Mouse (Mus musculus) MEL (cell line): ENCODE measurements around the gene Ndrg3. TPM values are rescaled to one million over a fixed set of nuclear protein-coding genes. Genes with fewer than 3 reads are reported as not detected.

Experiments used
- DNase-seq: peaks from one replicate; pipeline ENCODE4 v3.0.0; 2011; ENCODE audit warnings: low read depth, low spot score
- H3K27ac ChIP-seq: 2 replicates; pipeline ENCODE4 v1.5.1; 2012; ENCODE audit warnings: low read depth, mild to moderate bottlenecking, control low read depth, low read length, moderate library complexity; ENCODE audit not compliant: control insufficient read depth
- H3K27me3 ChIP-seq, 2 experiments: fragments of 150-350 bp in 1 of 2; sonication (generic) in 1 of 2; 2 replicates each; pipeline ENCODE4 v1.6.1; 2012; ENCODE audit warnings: low read length in 2 of 2, mild to moderate bottlenecking in 2 of 2, improper control_type of control experiment in 1 of 2, moderate library complexity in 1 of 2; ENCODE audit not compliant: insufficient read depth in 2 of 2, control insufficient read depth in 1 of 2
- H3K36me3 ChIP-seq, 2 experiments: 2 replicates each; pipeline ENCODE4 v1.6.1; 2012 to 2014; ENCODE audit warnings: low read length in 2 of 2, improper control_type of control experiment in 1 of 2, inconsistent platforms in 1 of 2, mild to moderate bottlenecking in 1 of 2; ENCODE audit not compliant: insufficient read depth in 2 of 2, control insufficient read depth in 1 of 2
- H3K4me1 ChIP-seq, 2 experiments: fragments of 150-350 bp in 1 of 2; sonication (generic) in 1 of 2; 2 replicates each; pipeline ENCODE4 v1.6.1; 2012; ENCODE audit warnings: low read length in 2 of 2, improper control_type of control experiment in 1 of 2, mild to moderate bottlenecking in 1 of 2; ENCODE audit not compliant: insufficient read depth in 2 of 2, control insufficient read depth in 1 of 2
- H3K4me3 ChIP-seq, 2 experiments: fragments of 150-350 bp in 1 of 2; sonication (generic) in 1 of 2; 2 replicates each; pipeline ENCODE4 v1.5.1; 2012; ENCODE audit warnings: low read depth in 2 of 2, low read length in 2 of 2, mild to moderate bottlenecking in 2 of 2, moderate library complexity in 2 of 2, control low read depth in 1 of 2, improper control_type of control experiment in 1 of 2; ENCODE audit not compliant: control insufficient read depth in 1 of 2, insufficient read depth in 1 of 2
- H3K79me2 ChIP-seq: 2 replicates; pipeline ENCODE4 v1.6.1; 2012; ENCODE audit warnings: mild to moderate bottlenecking, low read length, moderate library complexity; ENCODE audit not compliant: control insufficient read depth, poor library complexity, insufficient read depth
- H3K9ac ChIP-seq: 2 replicates; pipeline ENCODE4 v1.6.1; 2012; ENCODE audit warnings: low read depth, mild to moderate bottlenecking, control low read depth, low read length, moderate library complexity; ENCODE audit not compliant: control insufficient read depth, poor library complexity, severe bottlenecking
- H3K9me3 ChIP-seq: fragments of 150-350 bp; sonication (generic); replicated peaks from 2 replicates; pipeline ENCODE4 v1.6.1; 2012; ENCODE audit warnings: mild to moderate bottlenecking, low read length, improper control_type of control experiment, moderate library complexity; ENCODE audit not compliant: insufficient read depth
- ELF1 ChIP-seq: IDR thresholded peaks from 2 replicates; pipeline ENCODE4 v1.6.1; 2014; ENCODE audit warnings: low read depth, mild to moderate bottlenecking, inconsistent platforms, low read length, improper control_type of control experiment, moderate library complexity
- EP300 ChIP-seq, 2 experiments: IDR thresholded peaks; 2 replicates each; pipeline ENCODE4 v1.6.1; 2011; ENCODE audit warnings: improper control_type of control experiment in 2 of 2, low read length in 2 of 2, low read depth in 1 of 2, mild to moderate bottlenecking in 1 of 2
- GABPA ChIP-seq: IDR thresholded peaks from 2 replicates; pipeline ENCODE4 v1.6.1; 2012; ENCODE audit warnings: low read depth, mild to moderate bottlenecking, inconsistent platforms, low read length, improper control_type of control experiment, moderate library complexity
- GATA1 ChIP-seq: IDR thresholded peaks from 2 replicates; pipeline ENCODE4 v1.6.1; 2011; ENCODE audit warnings: low read depth, low read length, improper control_type of control experiment
- MAZ ChIP-seq: IDR thresholded peaks from 2 replicates; pipeline ENCODE4 v1.6.1; 2012; ENCODE audit warnings: low read depth, mild to moderate bottlenecking, inconsistent platforms, low read length, improper control_type of control experiment
- MEF2A ChIP-seq: IDR thresholded peaks from 2 replicates; pipeline ENCODE4 v1.6.1; 2014; ENCODE audit warnings: low read depth, mild to moderate bottlenecking, inconsistent platforms, low read length, improper control_type of control experiment; ENCODE audit not compliant: poor library complexity, insufficient replicate concordance, severe bottlenecking; ENCODE audit errors: extremely low read depth
- MXI1 ChIP-seq: IDR thresholded peaks from 2 replicates; pipeline ENCODE4 v1.6.1; 2011; ENCODE audit warnings: mild to moderate bottlenecking, low read depth, low read length, improper control_type of control experiment
- NRF1 ChIP-seq: IDR thresholded peaks from 2 replicates; pipeline ENCODE4 v1.6.1; 2014; ENCODE audit warnings: low read depth, mild to moderate bottlenecking, inconsistent platforms, low read length, improper control_type of control experiment, moderate library complexity; ENCODE audit not compliant: poor library complexity, insufficient read depth, severe bottlenecking
- RAD21 ChIP-seq: IDR thresholded peaks from 2 replicates; pipeline ENCODE4 v1.6.1; 2011; ENCODE audit warnings: mild to moderate bottlenecking, low read depth, low read length, improper control_type of control experiment
- RCOR1 ChIP-seq: IDR thresholded peaks from 2 replicates; pipeline ENCODE4 v1.6.1; 2012; ENCODE audit warnings: low read depth, mild to moderate bottlenecking, inconsistent platforms, low read length, improper control_type of control experiment
- SIN3A ChIP-seq: IDR thresholded peaks from 2 replicates; pipeline ENCODE4 v1.6.1; 2012; ENCODE audit warnings: low read length, improper control_type of control experiment, inconsistent platforms
- TCF12 ChIP-seq: IDR thresholded peaks from 2 replicates; pipeline ENCODE4 v1.6.1; 2014; ENCODE audit warnings: low read depth, mild to moderate bottlenecking, inconsistent platforms, low read length, improper control_type of control experiment, moderate library complexity
- UBTF ChIP-seq: IDR thresholded peaks from 2 replicates; pipeline ENCODE4 v1.6.1; 2012; ENCODE audit warnings: low read depth, mild to moderate bottlenecking, inconsistent platforms, low read length, improper control_type of control experiment, moderate library complexity, borderline replicate concordance; ENCODE audit not compliant: insufficient read depth
- ZMIZ1 ChIP-seq: IDR thresholded peaks from 2 replicates; pipeline ENCODE4 v1.6.1; 2012; ENCODE audit warnings: low read depth, mild to moderate bottlenecking, inconsistent platforms, low read length, improper control_type of control experiment, moderate library complexity
- polyA plus RNA-seq, 2 experiments: library from polyadenylated mRNA; stranded (reverse) in 1 of 2; unstranded in 1 of 2; fragments of >175 nt in 1 of 2; fragments of >200 nt in 1 of 2; gene quantifications; 2 replicates each; pipeline versions ENCODE4 v1.2.1 to v1.2.4; 2012; ENCODE audit warnings: low replicate concordance in 2 of 2, low read depth in 1 of 2; ENCODE audit not compliant: insufficient read length in 2 of 2, insufficient read depth in 1 of 2, missing spikeins in 1 of 2
- total RNA-seq: library from RNA; depleted of rRNA; stranded (reverse); fragments of 300-350 nt; gene quantifications from 2 replicates; pipeline ENCODE4 v1.2.3, GENCODE M21; 2012

Gene Ndrg3
- total and polyA plus RNA-seq, 3 experiments: 19.0 to 39.6 TPM; not detected in 1

- Histone ChIP-seq H3K9ac (no peak overlapping the region), H3K4me1 (peaks cover 3 to 12% of the 10 kb centered on the region in 2 experiments; a peak in 3 of 4 replicates), H3K9me3 (no peaks in the 10 kb centered on the region), H3K27ac (no peak overlapping the region), H3K4me3 (no peak overlapping the region), H3K27me3 (no peaks in the 10 kb centered on the region), H3K79me2 (peaks cover 8% of the 10 kb centered on the region)
- DNase-seq: no peak
- TF ChIP-seq GABPA: no peak
- no peak for TF ChIP-seq NRF1
- TF ChIP-seq MEF2A: no peak
- no peak for TF ChIP-seq UBTF
- no peak for TF ChIP-seq GATA1
- TF ChIP-seq SIN3A: no peak
- TF ChIP-seq EP300 (IDR thresholded peaks at IDR 0.05; ENCODE audit: low read depth in 1 of 2, low read length in 2 of 2): no peak
- TF ChIP-seq MAZ: no peak
- TF ChIP-seq, all 39 proteins: peak for 0
- H3K36me3 ChIP-seq: peaks cover 2 to 5% of the 10 kb centered on the region in 2 experiments; a peak in 2 of 4 replicates
Measured at GRCm38 (mm10) chr2:157008509-157008908, 16.7 kb upstream of the Ndrg3 start.

- H3K36me3 ChIP-seq: peaks cover 2 to 5% of the 10 kb centered on the region in 2 experiments; a peak in 2 of 4 replicates
- H3K9ac ChIP-seq: peak overlapping the region; percentile 86
- H3K9me3 ChIP-seq: no peaks in the 10 kb centered on the region
- TF ChIP-seq TCF12 (no peak), ELF1 (no peak), MAZ (0 out of 2 replicates have a peak, but pooled peaks have one; percentile 13), MXI1 (peak; percentile 14; the same call in 1 of the 2 replicates), ZMIZ1 (peak; percentile 51; the same call in 1 of the 2 replicates), RCOR1 (0 out of 2 replicates have a peak, but pooled peaks have one; percentile 20), RAD21 (no peak)
- no peak for DNase-seq
- H3K27me3 ChIP-seq: no peaks in the 10 kb centered on the region
- H3K4me1 ChIP-seq: peaks cover 3 to 12% of the 10 kb centered on the region in 2 experiments; a peak in 3 of 4 replicates
- H3K79me2 ChIP-seq: peaks cover 8% of the 10 kb centered on the region
- peak overlapping the region; percentile 85 for H3K27ac ChIP-seq
- peak overlapping the region; percentile 64 to 66 for H3K4me3 ChIP-seq
Measured at GRCm38 (mm10) chr2:157007234-157007596, 15.4 kb upstream of the Ndrg3 start.
